Mouse (Mus musculus) E14TG2a.4 (cell line): ENCODE data around the gene Kat5.

Experiments
- H3K27me3 ChIP-seq: 2 replicates; pipeline ENCODE4 v1.6.1; 2014; ENCODE audit warnings: low read length, control low read depth; ENCODE audit not compliant: insufficient read depth
- H3K36me3 ChIP-seq: 2 replicates; pipeline ENCODE4 v1.6.1; 2014; ENCODE audit warnings: low read length, control low read depth; ENCODE audit not compliant: insufficient read depth
- H3K4me1 ChIP-seq: replicated peaks from 2 replicates; pipeline ENCODE4 v1.6.1; 2014; ENCODE audit warnings: low read depth, low read length, control low read depth
- H3K4me3 ChIP-seq: replicated peaks from 2 replicates; pipeline ENCODE4 v1.5.1; 2014; ENCODE audit warnings: mild to moderate bottlenecking, low read length
- H3K9me3 ChIP-seq: 2 replicates; pipeline ENCODE4 v1.6.1; 2014; ENCODE audit warnings: low read length, control low read depth
- CTCF ChIP-seq: conservative IDR thresholded peaks from 2 replicates; pipeline ENCODE4 v1.5.1; 2014; ENCODE audit warnings: low read length
- NANOG ChIP-seq: IDR thresholded peaks from 2 replicates; pipeline ENCODE4 v1.6.1; 2014; ENCODE audit warnings: borderline replicate concordance, low read length, mixed read lengths
- POU5F1 ChIP-seq: IDR thresholded peaks from 2 replicates; pipeline ENCODE4 v1.6.1; 2014; ENCODE audit warnings: low read length, borderline replicate concordance

Gene Kat5

GRCm38 (mm10) chr19:5609547-5610404 lies at the start of gene Kat5:
Kat5 (minus strand) TSS chr19:5610237.
- Histone ChIP-seq H3K27me3 (no peaks in the 10 kb centered on the region), H3K36me3 (peaks cover 44% of the 10 kb centered on the region), H3K4me3 (peak within 1 kb of the TSS; percentile 93), H3K4me1 (peaks cover 58% of the 10 kb centered on the region), H3K9me3 (no peaks in the 10 kb centered on the region)
- no peak for TF ChIP-seq NANOG
- no peak for TF ChIP-seq CTCF
- TF ChIP-seq POU5F1 = no peak

GRCm38 (mm10) chr19:5654720-5655298 lies 44.8 kb upstream of the Kat5 start:
- Histone ChIP-seq H3K27me3 (peaks cover 42% of the 10 kb centered on the region), H3K4me1 (peaks cover 61% of the 10 kb centered on the region), H3K9me3 (no peaks in the 10 kb centered on the region), H3K4me3 (peak overlapping the region; percentile 83), H3K36me3 (peaks cover 31% of the 10 kb centered on the region)
- no peak for TF ChIP-seq NANOG
- no peak for TF ChIP-seq CTCF
- TF ChIP-seq POU5F1 = no peak

- Histone ChIP-seq H3K4me1 (peaks cover 61% of the 10 kb centered on the region), H3K36me3 (peaks cover 31% of the 10 kb centered on the region), H3K9me3 (no peaks in the 10 kb centered on the region), H3K27me3 (peaks cover 36% of the 10 kb centered on the region), H3K4me3 (peak overlapping the region; percentile 83)
- TF ChIP-seq NANOG = no peak
- no peak for TF ChIP-seq CTCF
- no peak for TF ChIP-seq POU5F1
These were observed 44.1 kb upstream of the Kat5 start for GRCm38 (mm10) chr19:5653969-5654719.

- Histone ChIP-seq H3K4me1 (peaks cover 73% of the 10 kb centered on the region), H3K4me3 (no peak overlapping the region), H3K9me3 (no peaks in the 10 kb centered on the region), H3K36me3 (peaks cover 30% of the 10 kb centered on the region), H3K27me3 (peaks cover 34% of the 10 kb centered on the region)
- TF ChIP-seq CTCF (no peak), POU5F1 (no peak), NANOG (no peak)
These were observed 42.5 kb upstream of the Kat5 start for GRCm38 (mm10) chr19:5652570-5652969.

GRCm38 (mm10) chr19:5651502-5652274 lies 41.7 kb upstream of the Kat5 start:
- Histone ChIP-seq H3K4me1 (peaks cover 82% of the 10 kb centered on the region), H3K27me3 (peaks cover 31% of the 10 kb centered on the region), H3K9me3 (no peaks in the 10 kb centered on the region), H3K36me3 (peaks cover 34% of the 10 kb centered on the region), H3K4me3 (peak overlapping the region; percentile 24; the same call in 1 of the 2 replicates)
- TF ChIP-seq NANOG = no peak
- no peak for TF ChIP-seq POU5F1
- TF ChIP-seq CTCF = no peak

GRCm38 (mm10) chr19:5649298-5649741 lies 39.3 kb upstream of the Kat5 start:
- no peaks in the 10 kb centered on the region for H3K9me3 ChIP-seq
- peaks cover 7% of the 10 kb centered on the region for H3K27me3 ChIP-seq
- peaks cover 50% of the 10 kb centered on the region for H3K36me3 ChIP-seq
- peaks cover 65% of the 10 kb centered on the region for H3K4me1 ChIP-seq
- TF ChIP-seq POU5F1 = no peak
- no peak for TF ChIP-seq CTCF
- no peak for TF ChIP-seq NANOG
- H3K4me3 ChIP-seq = peak overlapping the region; percentile 66

- Histone ChIP-seq H3K4me1 (peaks cover 61% of the 10 kb centered on the region), H3K4me3 (peak overlapping the region; percentile 66), H3K9me3 (no peaks in the 10 kb centered on the region), H3K27me3 (0 out of 2 replicates have a peak, but pooled peaks cover 3% of the 10 kb centered on the region), H3K36me3 (peaks cover 57% of the 10 kb centered on the region)
- TF ChIP-seq POU5F1 = no peak
- no peak for TF ChIP-seq CTCF
- no peak for TF ChIP-seq NANOG
These were observed 38.6 kb upstream of the Kat5 start for GRCm38 (mm10) chr19:5648401-5649297.
